Mouse (Mus musculus) C2C12 (cell line): ENCODE measurements at regions not wholly inside any gene's neighbourhood (a gene's known extent, or its start where the extent isn't known, plus 50 kb on each side); places are given as distances from the start of the nearest gene placed in this dataset.
"Not testable (repeated sequence)": the region's sequence is repeated elsewhere in the genome, so short reads cannot be mapped to it uniquely, and the experiment has no call there.

Experiments
- H3K27me3 ChIP-seq: one replicate; pipeline ENCODE4 v1.6.1; 2011; ENCODE audit not compliant: control insufficient read depth, insufficient read depth, insufficient read length
- H3K36me3 ChIP-seq: one replicate; pipeline ENCODE4 v1.6.1; 2011; ENCODE audit not compliant: control insufficient read depth, insufficient read depth
- H3K4me3 ChIP-seq: one replicate; pipeline ENCODE4 v1.5.1; 2011; ENCODE audit warnings: mild to moderate bottlenecking, control low read depth; ENCODE audit not compliant: poor library complexity, insufficient read depth, severe bottlenecking
- H3K79me2 ChIP-seq: one replicate; pipeline ENCODE4 v1.6.1; 2011; ENCODE audit not compliant: control insufficient read depth, insufficient read depth
- H3K79me3 ChIP-seq: one replicate; pipeline ENCODE4 v1.6.1; 2011; ENCODE audit warnings: low read depth, control low read depth
- H3ac ChIP-seq: one replicate; pipeline ENCODE3; 2011; ENCODE audit warnings: low read depth; ENCODE audit not compliant: control insufficient read depth, insufficient read length
- CEBPB ChIP-seq: IDR thresholded peaks from one replicate; pipeline ENCODE4 v1.6.1; 2011; ENCODE audit warnings: low read depth, mild to moderate bottlenecking, control low read depth, moderate library complexity
- CTCF ChIP-seq: IDR thresholded peaks from one replicate; pipeline ENCODE4 v1.5.1; 2011; ENCODE audit not compliant: control insufficient read depth, insufficient read depth, insufficient read length
- FOSL1 ChIP-seq: IDR thresholded peaks from one replicate; pipeline ENCODE4 v1.8.0; 2011; ENCODE audit warnings: mild to moderate bottlenecking, low read length; ENCODE audit not compliant: poor library complexity, insufficient read depth, severe bottlenecking
- MAX ChIP-seq: IDR thresholded peaks from one replicate; pipeline ENCODE4 v1.6.1; 2011; ENCODE audit warnings: mild to moderate bottlenecking, control low read depth
- MYOD1 ChIP-seq: IDR thresholded peaks from one replicate; pipeline ENCODE4 v1.6.1; 2011; ENCODE audit warnings: low read depth; ENCODE audit not compliant: control insufficient read depth, insufficient read length
- MYOG ChIP-seq: IDR thresholded peaks from one replicate; pipeline ENCODE4 v1.6.1; 2011; ENCODE audit not compliant: control insufficient read depth, insufficient read length; ENCODE audit errors: extremely low read depth
- USF1 ChIP-seq: IDR thresholded peaks from one replicate; pipeline ENCODE4 v1.6.1; 2011; ENCODE audit warnings: low read depth, mild to moderate bottlenecking, control low read depth, moderate library complexity

DNA sequence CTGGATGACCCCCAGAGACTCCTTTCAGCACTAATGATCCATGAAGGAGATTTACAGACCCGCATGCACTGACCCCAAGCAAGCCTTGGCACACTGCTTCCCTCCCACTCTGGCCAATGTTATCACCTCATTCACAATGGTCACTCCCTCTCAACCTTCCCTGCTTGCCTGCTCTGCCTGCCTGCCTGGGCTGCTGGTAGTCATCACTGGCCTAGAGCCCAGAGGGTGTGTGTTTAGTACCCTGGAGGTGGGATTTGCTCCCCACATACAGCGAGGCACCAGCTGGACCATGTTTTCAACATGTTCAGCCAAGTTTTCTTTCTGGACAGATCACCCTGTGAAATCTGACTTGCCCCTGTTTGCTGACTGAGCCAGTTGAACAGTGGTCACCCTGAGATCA, 147.9 kb downstream of the Lyplal1 start:
- H3K4me3 ChIP-seq = no peak overlapping the region
- H3K79me2 ChIP-seq = no peaks in the 10 kb centered on the region
- no peak for TF ChIP-seq MYOD1
- no peak for TF ChIP-seq MYOG
- TF ChIP-seq USF1 = no peak
- H3K36me3 ChIP-seq = no peaks in the 10 kb centered on the region
- no peaks in the 10 kb centered on the region for H3K27me3 ChIP-seq
- no peak overlapping the region for H3ac ChIP-seq
- no peaks in the 10 kb centered on the region for H3K79me3 ChIP-seq

DNA sequence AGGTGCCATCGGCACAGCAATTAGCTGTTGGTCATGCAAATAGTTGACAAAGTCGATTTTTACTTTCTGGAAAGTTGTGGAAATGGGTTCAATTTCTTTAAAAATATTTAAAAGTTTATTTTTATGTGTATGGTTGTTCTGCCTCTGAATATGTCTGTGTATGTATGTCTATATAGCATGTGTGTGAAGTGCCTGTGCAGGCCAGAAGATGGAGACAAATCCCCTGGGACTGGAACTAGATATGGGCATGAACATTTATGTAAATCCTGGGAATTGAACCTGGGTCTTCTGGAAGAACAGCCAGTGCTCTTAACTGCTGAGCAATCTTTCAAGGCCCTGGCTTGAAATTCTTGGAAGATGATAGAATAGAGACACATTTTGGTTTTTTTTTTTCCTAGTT, 140.0 kb downstream of the Lyplal1 start:
- no peaks in the 10 kb centered on the region for H3K79me2 ChIP-seq
- TF ChIP-seq MYOG (no peak), USF1 (no peak), CTCF (no peak)
- H3K4me3 ChIP-seq = no peak overlapping the region
- H3K36me3 ChIP-seq = no peaks in the 10 kb centered on the region
- no peaks in the 10 kb centered on the region for H3K79me3 ChIP-seq
- H3ac ChIP-seq = no peak overlapping the region
- H3K27me3 ChIP-seq = no peaks in the 10 kb centered on the region

DNA sequence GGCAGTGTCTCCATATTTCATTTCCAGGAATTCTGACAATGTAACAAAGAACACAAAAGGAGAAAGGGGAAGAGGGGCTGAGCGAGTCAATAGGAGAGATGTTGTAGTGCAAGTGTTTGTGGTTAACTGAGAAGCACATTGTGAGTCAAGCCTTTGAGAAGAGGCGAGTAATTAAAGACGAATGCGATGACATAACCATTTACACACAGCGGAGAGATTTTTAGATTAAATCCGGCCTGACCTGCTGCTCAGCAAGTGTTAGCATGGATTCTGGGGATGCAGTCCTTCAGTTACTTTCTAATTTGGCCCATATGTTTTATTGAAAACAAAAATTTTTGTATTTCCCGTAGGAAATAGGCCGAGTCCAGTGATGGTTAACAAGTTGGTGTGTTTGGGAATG, 127.7 kb downstream of the Lyplal1 start:
- Histone ChIP-seq H3K4me3 (no peak overlapping the region), H3K36me3 (no peaks in the 10 kb centered on the region), H3K79me3 (no peaks in the 10 kb centered on the region), H3K79me2 (no peaks in the 10 kb centered on the region), H3ac (no peak overlapping the region), H3K27me3 (no peaks in the 10 kb centered on the region)
- TF ChIP-seq FOSL1 (no peak), CTCF (no peak), MYOG (no peak), USF1 (no peak), CEBPB (no peak), MAX (no peak), MYOD1 (no peak)

DNA sequence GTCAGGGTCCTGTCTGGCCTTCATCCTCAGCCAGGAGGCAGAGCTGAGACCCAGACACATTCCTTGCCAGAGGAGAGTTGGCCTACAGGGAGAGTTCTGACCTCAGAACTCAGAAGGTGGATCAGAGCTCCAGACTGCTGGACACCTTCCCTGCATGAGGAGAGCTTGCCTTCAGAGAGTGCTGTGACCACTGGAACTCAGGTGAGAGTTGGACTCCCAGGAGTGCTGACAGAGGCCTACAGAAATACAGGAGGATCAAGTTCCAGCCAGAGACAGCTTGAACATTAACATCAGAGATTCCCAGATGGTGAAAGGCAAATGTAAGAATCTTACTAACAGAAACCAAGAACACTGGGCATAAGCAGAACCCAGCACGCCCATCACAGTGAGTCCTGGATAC, 117.0 kb downstream of the Lyplal1 start:
- not testable (repeated sequence) for H3ac ChIP-seq, H3K36me3 ChIP-seq, H3K27me3 ChIP-seq, H3K4me3 ChIP-seq, H3K79me3 ChIP-seq, H3K79me2 ChIP-seq

DNA sequence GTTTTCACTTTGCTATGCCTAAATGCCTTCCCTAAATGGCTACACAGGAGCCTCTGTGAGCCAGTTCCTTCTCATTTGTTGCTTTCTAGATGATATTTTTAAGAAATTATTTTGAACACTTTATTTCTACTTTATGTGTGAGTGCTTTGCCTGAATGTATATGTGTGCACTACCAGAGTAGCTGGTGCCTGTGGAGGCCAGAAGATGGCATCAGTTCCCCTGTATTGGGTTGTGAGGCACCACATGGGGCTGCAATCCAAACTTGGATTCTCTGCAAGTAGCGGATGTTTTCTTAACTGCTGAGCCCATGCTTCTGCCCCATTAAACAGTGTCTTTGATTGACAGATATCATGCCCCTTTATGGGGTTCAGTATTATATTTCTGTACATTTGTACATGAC, 103.7 kb downstream of the Lyplal1 start:
- no peak overlapping the region for H3ac ChIP-seq
- H3K4me3 ChIP-seq = no peak overlapping the region
- no peaks in the 10 kb centered on the region for H3K79me3 ChIP-seq
- no peaks in the 10 kb centered on the region for H3K27me3 ChIP-seq
- H3K79me2 ChIP-seq = no peaks in the 10 kb centered on the region
- H3K36me3 ChIP-seq = no peaks in the 10 kb centered on the region
- TF ChIP-seq USF1 = no peak
- TF ChIP-seq MAX = no peak
- no peak for TF ChIP-seq CEBPB
- no peak for TF ChIP-seq MYOG
- TF ChIP-seq MYOD1 = no peak
- no peak for TF ChIP-seq CTCF
- TF ChIP-seq FOSL1 = no peak

DNA sequence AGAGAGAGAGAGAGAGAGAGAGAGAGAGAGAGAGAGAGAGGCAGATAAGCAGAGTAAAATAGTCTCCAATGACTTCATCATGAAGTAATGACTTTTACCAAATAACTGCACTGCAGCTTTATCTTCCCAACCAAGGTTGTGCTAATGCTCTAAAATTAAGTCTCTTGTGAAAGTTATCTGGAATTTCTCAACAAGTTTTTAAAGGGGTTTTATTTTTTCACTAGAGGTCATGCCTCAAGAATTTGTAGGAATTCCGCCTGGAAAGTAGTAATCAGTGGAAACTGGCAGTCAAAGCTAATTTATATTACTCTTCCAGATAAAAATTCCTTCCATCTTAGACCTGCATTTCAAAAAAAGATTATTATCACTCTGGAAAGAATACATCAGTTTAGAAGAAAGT, 102.9 kb downstream of the Lyplal1 start:
- no peaks in the 10 kb centered on the region for H3K79me2 ChIP-seq
- TF ChIP-seq MYOD1 (no peak), FOSL1 (no peak), USF1 (no peak)
- H3K79me3 ChIP-seq = no peaks in the 10 kb centered on the region
- no peaks in the 10 kb centered on the region for H3K36me3 ChIP-seq
- no peak overlapping the region for H3K4me3 ChIP-seq
- no peak overlapping the region for H3ac ChIP-seq
- no peaks in the 10 kb centered on the region for H3K27me3 ChIP-seq

DNA sequence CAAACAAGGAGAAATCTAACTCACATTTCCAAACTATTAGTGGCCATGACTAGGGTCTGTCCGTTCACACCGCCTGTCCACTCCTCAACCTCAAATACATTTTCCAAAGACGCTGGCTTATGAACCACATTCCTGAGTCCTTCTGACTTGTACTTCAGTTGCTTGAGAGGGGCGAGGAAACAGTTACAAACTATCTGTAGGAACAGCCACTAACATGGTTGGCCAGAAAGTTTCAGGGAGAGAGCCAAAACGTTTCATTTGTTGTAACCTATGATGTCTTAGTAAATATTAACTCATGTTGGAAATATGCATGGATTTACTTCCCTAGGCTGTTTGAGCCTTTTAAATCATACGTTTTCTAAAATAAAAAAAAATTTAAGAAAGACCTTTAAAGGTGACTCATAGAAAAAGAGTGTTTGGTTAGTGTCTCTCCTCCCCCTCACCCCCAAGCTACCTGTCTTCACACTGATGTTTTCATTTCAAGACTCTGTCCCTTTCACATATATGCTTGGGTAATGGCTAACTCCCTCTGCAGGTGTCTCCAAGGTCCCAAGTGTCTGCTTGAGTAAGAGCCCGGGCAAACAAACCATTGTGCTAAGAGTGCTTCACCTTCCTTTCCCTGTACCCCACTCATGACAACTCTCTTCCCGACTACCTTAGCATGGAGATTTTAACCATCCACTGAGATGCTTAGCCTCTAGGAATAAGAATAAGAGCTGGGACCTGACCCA, 101.1 kb downstream of the Lyplal1 start:
- Histone ChIP-seq H3K79me2 (no peaks in the 10 kb centered on the region), H3K27me3 (no peaks in the 10 kb centered on the region), H3K4me3 (no peak overlapping the region), H3K79me3 (no peaks in the 10 kb centered on the region), H3K36me3 (no peaks in the 10 kb centered on the region), H3ac (no peak overlapping the region)
- TF ChIP-seq CEBPB (no peak), MAX (no peak), FOSL1 (no peak), CTCF (no peak)
